Mouse (Mus musculus): Measurements from ENCODE around the gene Exoc3. TPM values are rescaled to one million over a fixed set of nuclear protein-coding genes. Genes with fewer than 3 reads are reported as not detected.

Exoc3 gene
- total and polyA plus RNA-seq, 2 experiments: 18.4 to 24.0 TPM

GRCm38 (mm10) chr13:74129909-74130308 is 78.6 kb downstream of the Exoc3 start:
- Histone ChIP-seq H3K79me2 (ENCODE audit: control insufficient read depth, insufficient read depth, low read length) (no peaks in the 10 kb centered on the region), H3K4me3 (ENCODE audit: insufficient read depth, low read depth, low read length) (no peak overlapping the region), H3K4me1 (ENCODE audit: control insufficient read depth, insufficient read depth, low read length) (no peaks in the 10 kb centered on the region), H3K9ac (ENCODE audit: low read depth, low read length) (no peak overlapping the region), H3K27me3 (ENCODE audit: control insufficient read depth, insufficient read depth, low read length) (no peaks in the 10 kb centered on the region), H3K36me3 (ENCODE audit: control insufficient read depth, insufficient read depth, low read length) (no peaks in the 10 kb centered on the region), H3K27ac (replicated peaks; ENCODE audit: insufficient read depth, low read depth, low read length) (no peak overlapping the region)
- no peak for DNase-seq (ENCODE audit: extremely low read depth, low read depth, low spot score)
- 91% methylated on average over 6 of the region's 6 CpGs for WGBS
- no peak for TF ChIP-seq POLR2A (IDR thresholded peaks at IDR 0.05; ENCODE audit: extremely low read depth, insufficient read depth, low read length)

GRCm38 (mm10) chr13:74127571-74127970 is 81.0 kb downstream of the Exoc3 start:
- no peak overlapping the region for H3K9ac ChIP-seq (ENCODE audit: low read depth, low read length)
- no peaks in the 10 kb centered on the region for H3K36me3 ChIP-seq (ENCODE audit: control insufficient read depth, insufficient read depth, low read length)
- no peak overlapping the region for H3K4me3 ChIP-seq (ENCODE audit: insufficient read depth, low read depth, low read length)
- DNase-seq (ENCODE audit: extremely low read depth, low read depth, low spot score): no peak
- 76% methylated on average over 7 of the region's 7 CpGs for WGBS
- TF ChIP-seq POLR2A (IDR thresholded peaks at IDR 0.05; ENCODE audit: extremely low read depth, insufficient read depth, low read length) (no peak), CTCF (IDR thresholded peaks at IDR 0.05; ENCODE audit: low read depth, low read length) (no peak)
- H3K79me2 ChIP-seq (ENCODE audit: control insufficient read depth, insufficient read depth, low read length): no peaks in the 10 kb centered on the region
- H3K27ac ChIP-seq (replicated peaks; ENCODE audit: insufficient read depth, low read depth, low read length): no peak overlapping the region
- no peaks in the 10 kb centered on the region for H3K27me3 ChIP-seq (ENCODE audit: control insufficient read depth, insufficient read depth, low read length)
- no peaks in the 10 kb centered on the region for H3K4me1 ChIP-seq (ENCODE audit: control insufficient read depth, insufficient read depth, low read length)

GRCm38 (mm10) chr13:74122632-74123031 is 85.9 kb downstream of the Exoc3 start:
- no peak for DNase-seq (ENCODE audit: extremely low read depth, low read depth, low spot score)
- Histone ChIP-seq H3K27ac (replicated peaks; ENCODE audit: insufficient read depth, low read depth, low read length) (no peak overlapping the region), H3K4me3 (ENCODE audit: insufficient read depth, low read depth, low read length) (no peak overlapping the region), H3K27me3 (ENCODE audit: control insufficient read depth, insufficient read depth, low read length) (no peaks in the 10 kb centered on the region), H3K79me2 (ENCODE audit: control insufficient read depth, insufficient read depth, low read length) (no peaks in the 10 kb centered on the region), H3K9ac (ENCODE audit: low read depth, low read length) (no peak overlapping the region), H3K4me1 (ENCODE audit: control insufficient read depth, insufficient read depth, low read length) (no peaks in the 10 kb centered on the region), H3K36me3 (ENCODE audit: control insufficient read depth, insufficient read depth, low read length) (no peaks in the 10 kb centered on the region)
- WGBS: 77% methylated on average over 3 of the region's 3 CpGs
- no peak for TF ChIP-seq CTCF (IDR thresholded peaks at IDR 0.05; ENCODE audit: low read depth, low read length)
- TF ChIP-seq POLR2A (IDR thresholded peaks at IDR 0.05; ENCODE audit: extremely low read depth, insufficient read depth, low read length): no peak

GRCm38 (mm10) chr13:74121795-74122330 is 86.7 kb downstream of the Exoc3 start:
- Histone ChIP-seq H3K27ac (replicated peaks; ENCODE audit: insufficient read depth, low read depth, low read length) (no peak overlapping the region), H3K27me3 (ENCODE audit: control insufficient read depth, insufficient read depth, low read length) (no peaks in the 10 kb centered on the region), H3K9ac (ENCODE audit: low read depth, low read length) (no peak overlapping the region), H3K4me3 (ENCODE audit: insufficient read depth, low read depth, low read length) (no peak overlapping the region), H3K36me3 (ENCODE audit: control insufficient read depth, insufficient read depth, low read length) (no peaks in the 10 kb centered on the region), H3K4me1 (ENCODE audit: control insufficient read depth, insufficient read depth, low read length) (no peaks in the 10 kb centered on the region), H3K79me2 (ENCODE audit: control insufficient read depth, insufficient read depth, low read length) (no peaks in the 10 kb centered on the region)
- DNase-seq (ENCODE audit: extremely low read depth, low read depth, low spot score): no peak
- WGBS: 55% methylated on average over 14 of the region's 14 CpGs
- TF ChIP-seq POLR2A (IDR thresholded peaks at IDR 0.05; ENCODE audit: extremely low read depth, insufficient read depth, low read length): no peak
- no peak for TF ChIP-seq CTCF (IDR thresholded peaks at IDR 0.05; ENCODE audit: low read depth, low read length)

GRCm38 (mm10) chr13:74121141-74121602 is 87.4 kb downstream of the Exoc3 start, which contains the start of gene Slc9a3:
TSS of gene Slc9a3 (plus strand) at chr13:74121457.
- TF ChIP-seq CTCF (IDR thresholded peaks at IDR 0.05; ENCODE audit: low read depth, low read length) (no peak), POLR2A (IDR thresholded peaks at IDR 0.05; ENCODE audit: extremely low read depth, insufficient read depth, low read length) (no peak)
- Histone ChIP-seq H3K27ac (replicated peaks; ENCODE audit: insufficient read depth, low read depth, low read length) (no peak within 1 kb of the TSS), H3K4me1 (ENCODE audit: control insufficient read depth, insufficient read depth, low read length) (no peaks in the 10 kb centered on the region), H3K27me3 (ENCODE audit: control insufficient read depth, insufficient read depth, low read length) (no peaks in the 10 kb centered on the region), H3K79me2 (ENCODE audit: control insufficient read depth, insufficient read depth, low read length) (no peaks in the 10 kb centered on the region), H3K4me3 (ENCODE audit: insufficient read depth, low read depth, low read length) (peak within 1 kb of the TSS; percentile 8; the same call in 1 of the 2 replicates), H3K36me3 (ENCODE audit: control insufficient read depth, insufficient read depth, low read length) (no peaks in the 10 kb centered on the region), H3K9ac (ENCODE audit: low read depth, low read length) (no peak within 1 kb of the TSS)
- WGBS: under 1% methylated on average over 35 of the region's 35 CpGs
- DNase-seq (ENCODE audit: extremely low read depth, low read depth, low spot score): peak; percentile 29

Other genes with a start within 250 kb of the Exoc3 start
- gene Zdhhc11, start 244.9 kb downstream of the Exoc3 start, total RNA-seq (2014; rRNA removed): not detected in 2 replicates
- not detected in 2 replicates for gene Zdhhc11, start 244.9 kb downstream of the Exoc3 start, polyA plus RNA-seq (2012; rRNA removed)
- 7.9 and 9.8 TPM in 2 replicates for gene Tppp, start 199.3 kb downstream of the Exoc3 start, total RNA-seq (2014; rRNA removed)
- gene Tppp, start 199.3 kb downstream of the Exoc3 start, polyA plus RNA-seq (2012; rRNA removed): 2.7 and 2.9 TPM in 2 replicates
- gene Cep72, start 146.4 kb downstream of the Exoc3 start, total RNA-seq (2014; rRNA removed): 0.46 and 0.60 TPM in 2 replicates
- 0.37 and 1.2 TPM in 2 replicates for gene Cep72, start 146.4 kb downstream of the Exoc3 start, polyA plus RNA-seq (2012; rRNA removed)
- 0.09 TPM in 1 of 2 replicates, not detected in the other for gene Slc9a3, start 87.3 kb downstream of the Exoc3 start, total RNA-seq (2014; rRNA removed)
- 0.04 and 0.07 TPM in 2 replicates for gene Slc9a3, start 87.3 kb downstream of the Exoc3 start, polyA plus RNA-seq (2012; rRNA removed)
- gene Ahrr, start 83.6 kb upstream of the Exoc3 start, total RNA-seq (2014; rRNA removed): 0.18 and 0.20 TPM in 2 replicates
- gene Ahrr, start 83.6 kb upstream of the Exoc3 start, polyA plus RNA-seq (2012; rRNA removed): 0.07 TPM in 1 of 2 replicates, not detected in the other
- 123 and 140 TPM in 2 replicates for gene Pdcd6, start 108.8 kb upstream of the Exoc3 start, total RNA-seq (2014; rRNA removed)
- gene Pdcd6, start 108.8 kb upstream of the Exoc3 start, polyA plus RNA-seq (2012; rRNA removed): 77.0 and 82.5 TPM in 2 replicates
- 293 and 295 TPM in 2 replicates for gene Sdha, start 141.5 kb upstream of the Exoc3 start, total RNA-seq (2014; rRNA removed)
- gene Sdha, start 141.5 kb upstream of the Exoc3 start, polyA plus RNA-seq (2012; rRNA removed): 199 and 223 TPM in 2 replicates
- 5.3 and 5.5 TPM in 2 replicates for gene Ccdc127, start 141.6 kb upstream of the Exoc3 start, total RNA-seq (2014; rRNA removed)
- 2.3 and 2.6 TPM in 2 replicates for gene Ccdc127, start 141.6 kb upstream of the Exoc3 start, polyA plus RNA-seq (2012; rRNA removed)
- gene Lrrc14b, start 155.3 kb upstream of the Exoc3 start, total RNA-seq (2014; rRNA removed): 0.18 and 0.54 TPM in 2 replicates
- gene Lrrc14b, start 155.3 kb upstream of the Exoc3 start, polyA plus RNA-seq (2012; rRNA removed): 0.39 and 0.54 TPM in 2 replicates
- 1.7 and 2.8 TPM in 2 replicates for gene Zfp72, start 182.1 kb upstream of the Exoc3 start, total RNA-seq (2014; rRNA removed)
- 0.10 and 0.21 TPM in 2 replicates for gene Zfp72, start 182.1 kb upstream of the Exoc3 start, polyA plus RNA-seq (2012; rRNA removed)
- 77.4 and 102 TPM in 2 replicates for gene Ftl1-ps1, start 191.0 kb upstream of the Exoc3 start, total RNA-seq (2014; rRNA removed)
- 106 and 150 TPM in 2 replicates for gene Ftl1-ps1, start 191.0 kb upstream of the Exoc3 start, polyA plus RNA-seq (2012; rRNA removed)

Measured in liver, adult 2 months (tissue).